Mouse (Mus musculus) myocyte (in vitro differentiated cells): ENCODE measurements around the gene Znrf1.

Experiments
- CEBPB ChIP-seq: IDR thresholded peaks from 2 replicates; pipeline ENCODE4 v1.6.1; 2011; ENCODE audit warnings: mild to moderate bottlenecking, moderate library complexity; ENCODE audit not compliant: poor library complexity, insufficient read depth, severe bottlenecking
- E2F4 ChIP-seq: IDR thresholded peaks from one replicate; pipeline ENCODE4 v1.6.1; 2011; ENCODE audit warnings: mild to moderate bottlenecking, control low read depth, moderate library complexity; ENCODE audit not compliant: insufficient read depth
- MAX ChIP-seq: IDR thresholded peaks from one replicate; pipeline ENCODE4 v1.6.1; 2011; ENCODE audit warnings: low read depth, mild to moderate bottlenecking, control low read depth
- MYOD1 ChIP-seq, 3 experiments: IDR thresholded peaks; one replicate each; pipeline ENCODE4 v1.6.1; 2011; ENCODE audit warnings: control low read depth in 2 of 3, low read depth in 2 of 3, mild to moderate bottlenecking in 2 of 3, moderate library complexity in 1 of 3; ENCODE audit not compliant: insufficient read length in 2 of 3, control insufficient read depth in 1 of 3
- MYOG ChIP-seq, 3 experiments: IDR thresholded peaks; one replicate each; pipeline ENCODE4 v1.6.1; 2011; ENCODE audit warnings: control low read depth in 2 of 3, low read depth in 2 of 3, mild to moderate bottlenecking in 2 of 3; ENCODE audit not compliant: insufficient read length in 2 of 3, control insufficient read depth in 1 of 3, insufficient read depth in 1 of 3
- POLR2A ChIP-seq: IDR thresholded peaks from one replicate; pipeline ENCODE4 v1.6.1; 2011; ENCODE audit warnings: low read depth, mild to moderate bottlenecking, control low read depth, moderate library complexity; ENCODE audit not compliant: insufficient read length
- POLR2AphosphoS2 ChIP-seq: IDR thresholded peaks from one replicate; pipeline ENCODE4 v1.6.1; 2011; ENCODE audit warnings: low read depth, control low read depth; ENCODE audit not compliant: insufficient read length
- REST ChIP-seq: IDR thresholded peaks from one replicate; pipeline ENCODE4 v1.6.1; 2011; ENCODE audit warnings: mild to moderate bottlenecking, control low read depth, moderate library complexity; ENCODE audit not compliant: insufficient read depth, insufficient read length
- SRF ChIP-seq: IDR thresholded peaks from one replicate; pipeline ENCODE4 v1.6.1; 2011; ENCODE audit warnings: low read depth; ENCODE audit not compliant: control insufficient read depth, insufficient read length
- TCF12 ChIP-seq: IDR thresholded peaks from one replicate; pipeline ENCODE4 v1.6.1; 2011; ENCODE audit warnings: mild to moderate bottlenecking, control low read depth; ENCODE audit not compliant: poor library complexity, insufficient read depth, severe bottlenecking
- TCF3 ChIP-seq: IDR thresholded peaks from one replicate; pipeline ENCODE4 v1.6.1; 2011; ENCODE audit warnings: low read depth, control low read depth; ENCODE audit not compliant: insufficient read length
- USF1 ChIP-seq: IDR thresholded peaks from one replicate; pipeline ENCODE4 v1.6.1; 2011; ENCODE audit warnings: low read depth, mild to moderate bottlenecking, control low read depth, moderate library complexity

- no peak for TF ChIP-seq POLR2A
- no peak for TF ChIP-seq POLR2AphosphoS2
- no peak for TF ChIP-seq TCF12
- no peak for TF ChIP-seq MYOD1 (IDR thresholded peaks at IDR 0.05; ENCODE audit: control insufficient read depth in 1 of 3, insufficient read length in 2 of 3, low read depth in 2 of 3)
- no peak for TF ChIP-seq USF1
- TF ChIP-seq MYOG (IDR thresholded peaks at IDR 0.05; ENCODE audit: control insufficient read depth in 1 of 3, insufficient read depth in 1 of 3, insufficient read length in 2 of 3, low read depth in 2 of 3), result no peak
- TF ChIP-seq E2F4, result no peak
- no peak for TF ChIP-seq REST
- no peak for TF ChIP-seq MAX
- TF ChIP-seq CEBPB, result no peak
- no peak for TF ChIP-seq SRF
- no peak for TF ChIP-seq TCF3
Measured at GRCm38 (mm10) chr8:111539422-111540076, 3.7 kb downstream of the Znrf1 start.
